ENCODE assay signal across 13 mouse cellular contexts in genomic region chr9:114544754-114545393, GRCm38 (mm10). TPM values are rescaled to one million over a fixed set of nuclear protein-coding genes. Genes with fewer than 3 reads are reported as not detected.
DNase-seq lines count a peak whose midpoint lies in the region; ATAC-seq and TF ChIP-seq lines count a peak whose summit lies in the region.
"Had no signal": no experiment of that assay in that cellular context is flagged by ENCODE, and none has a peak within 500 bp of the region (broad histone marks: within the 10 kb centered on the region; RNA-seq: fewer than 3 reads in every experiment).

No protein-coding gene starts in this region.

- H3K9me3 ChIP-seq in liver, embryonic 11.5 days (ENCODE audit: control insufficient read depth, low read length) = no peaks in the 10 kb centered on the region
- no peaks in the 10 kb centered on the region for H3K9me3 ChIP-seq in liver, postnatal 0 days (ENCODE audit: low read length)
- no peaks in the 10 kb centered on the region for H3K9me3 ChIP-seq in intestine, embryonic 16.5 days (ENCODE audit: control insufficient read depth, low read length)

- no peak overlapping the region for H3K4me3 ChIP-seq in liver, embryonic 11.5 days (ENCODE audit: low read depth, low read length)
- no peak overlapping the region for H3K4me3 ChIP-seq in liver, postnatal 0 days (ENCODE audit: low read depth, low read length)
- 0 out of 2 replicates have a peak overlapping the region, but pooled peaks have one; percentile 6 for H3K4me3 ChIP-seq in intestine, embryonic 16.5 days (ENCODE audit: low read length)

- peak; percentile 50 for DNase-seq in adrenal gland, postnatal 10 days
- no peak for DNase-seq in adrenal gland, adult 18-20 months (ENCODE audit: low spot score in 2 of 2)
- DNase-seq in liver, embryonic 11.5 days (ENCODE audit: low spot score) = no peak
- no peak for DNase-seq in liver, postnatal 0 days
- peak; percentile 43 for DNase-seq in lung, postnatal 36 days
- no peak for DNase-seq in spleen, postnatal 4 days (ENCODE audit: low spot score in 2 of 2)
- DNase-seq: gastrocnemius, postnatal 14 days; heart, postnatal 4 days had no signal

- H3K4me1 ChIP-seq in liver, embryonic 11.5 days (replicated peaks; ENCODE audit: control insufficient read depth, insufficient read depth, low read length) = peaks cover 52% of the 10 kb centered on the region
- peaks cover 39% of the 10 kb centered on the region for H3K4me1 ChIP-seq in liver, postnatal 0 days (ENCODE audit: insufficient read depth)
- H3K4me1 ChIP-seq in intestine, embryonic 16.5 days (ENCODE audit: control insufficient read depth, insufficient read depth, low read length) = peaks cover 57% of the 10 kb centered on the region

- H3K27me3 ChIP-seq in liver, embryonic 11.5 days (replicated peaks; ENCODE audit: control insufficient read depth, insufficient read depth, low read length) = no peaks in the 10 kb centered on the region
- H3K27me3 ChIP-seq in liver, postnatal 0 days (ENCODE audit: insufficient read depth, low read length) = no peaks in the 10 kb centered on the region
- no peaks in the 10 kb centered on the region for H3K27me3 ChIP-seq in intestine, embryonic 16.5 days (replicated peaks; ENCODE audit: control insufficient read depth, insufficient read depth, low read length)

- no peak for TF ChIP-seq CTCF in liver, postnatal 0 days (IDR thresholded peaks at IDR 0.05; ENCODE audit: low read depth)

- ATAC-seq in liver, embryonic 11.5 days (replicated peaks; ENCODE audit: low FRiP score) = no peak
- ATAC-seq in liver, postnatal 0 days = no peak
- no peak for ATAC-seq in intestine, embryonic 16.5 days
- no peak for ATAC-seq in monocyte, adult 5-6 weeks (replicated peaks; ENCODE audit: insufficient number of reproducible peaks, low FRiP score, low TSS enrichment, poor library complexity, severe bottlenecking)

- H3K4me2 ChIP-seq in liver, embryonic 11.5 days = no peak overlapping the region
- H3K4me2 ChIP-seq in liver, postnatal 0 days (ENCODE audit: low read depth, low read length) = no peak overlapping the region
- peak overlapping the region; percentile 50 for H3K4me2 ChIP-seq in intestine, embryonic 16.5 days (ENCODE audit: low read depth, low read length)

- peak overlapping the region; percentile 15; the same call in 1 of the 2 replicates for H3K27ac ChIP-seq in liver, embryonic 11.5 days (ENCODE audit: low read depth, low read length)
- no peak overlapping the region for H3K27ac ChIP-seq in liver, postnatal 0 days (ENCODE audit: low read depth)
- peak overlapping the region; percentile 68 for H3K27ac ChIP-seq in intestine, embryonic 16.5 days (ENCODE audit: low read length)

- WGBS in liver, embryonic 11.5 days = 44% methylated on average over 9 of the region's 9 CpGs
- WGBS in liver, postnatal 0 days (ENCODE audit: insufficient replicate concordance) = 65% methylated on average over 9 of the region's 9 CpGs
- 30% methylated on average over 9 of the region's 9 CpGs for WGBS in intestine, embryonic 16.5 days

- no peak overlapping the region for H3K9ac ChIP-seq in liver, embryonic 11.5 days (ENCODE audit: low read depth, low read length)
- H3K9ac ChIP-seq in liver, postnatal 0 days (replicated peaks) = no peak overlapping the region
- H3K9ac ChIP-seq in intestine, embryonic 16.5 days (ENCODE audit: low read depth, low read length) = no peak overlapping the region

- H3K36me3 ChIP-seq in liver, embryonic 11.5 days (ENCODE audit: control insufficient read depth, insufficient read depth, low read length) = no peaks in the 10 kb centered on the region
- no peaks in the 10 kb centered on the region for H3K36me3 ChIP-seq in liver, postnatal 0 days (replicated peaks; ENCODE audit: insufficient read depth, low read length)
- no peaks in the 10 kb centered on the region for H3K36me3 ChIP-seq in intestine, embryonic 16.5 days (ENCODE audit: control insufficient read depth, insufficient read depth, low read length)

- no peak for TF ChIP-seq EP300 in liver, postnatal 0 days (IDR thresholded peaks at IDR 0.05; ENCODE audit: low read depth)

RNA-seq across cellular contexts. Expression of gene Trim71, which starts 19.3 kb away (rescaled TPM):
- under 1 TPM in 1 of 2 experiments, not detected in 1; 0.09 TPM for total RNA-seq in adrenal gland, postnatal 10 days (2021)
- not detected for total RNA-seq in adrenal gland, adult 18-20 months (2021)
- polyA plus RNA-seq in liver, embryonic 11.5 days (2014; fragmentation: Nextera tagmentation; extraction: Ambion mirVana) = 2.6 and 3.1 TPM in 2 replicates
- polyA plus RNA-seq in liver, postnatal 0 days (2015; fragmentation: Nextera tagmentation; extraction: Ambion mirVana) = 0.05 and 0.06 TPM in 2 replicates
- 3.8 and 4.0 TPM in 2 replicates for polyA plus RNA-seq in intestine, embryonic 16.5 days (2015; fragmentation: Nextera tagmentation; extraction: Ambion mirVana)
- 0.10 TPM in 1 of 3 replicates, not detected in the others for total RNA-seq in monocyte, adult 5-6 weeks (2017)
- total RNA-seq: gastrocnemius, postnatal 14 days; heart, postnatal 4 days had no signal

RNA-seq across cellular contexts. Expression of gene C130032M10Rik, which starts 29.4 kb away (rescaled TPM):
- not detected for total RNA-seq in adrenal gland, postnatal 10 days (2021)
- not detected for total RNA-seq in adrenal gland, adult 18-20 months (2021)
- 0.30 TPM in 1 of 2 replicates, not detected in the other for polyA plus RNA-seq in liver, embryonic 11.5 days (2014; fragmentation: Nextera tagmentation; extraction: Ambion mirVana)
- not detected in 2 replicates for polyA plus RNA-seq in liver, postnatal 0 days (2015; fragmentation: Nextera tagmentation; extraction: Ambion mirVana)
- polyA plus RNA-seq in intestine, embryonic 16.5 days (2015; fragmentation: Nextera tagmentation; extraction: Ambion mirVana) = 0.32 TPM in 1 of 2 replicates, not detected in the other
- not detected in 3 replicates for total RNA-seq in monocyte, adult 5-6 weeks (2017)
- total RNA-seq: gastrocnemius, postnatal 14 days; heart, postnatal 4 days; layer of hippocampus, postnatal 10 days had no signal
- polyA plus RNA-seq: neural tube, embryonic 11.5 days; spleen, adult 2 months had no signal

RNA-seq across cellular contexts. Expression of gene Ccr4, which starts 40.2 kb away (rescaled TPM):
- total RNA-seq in adrenal gland, postnatal 10 days (2021) = under 1 TPM in 1 of 2 experiments, not detected in 1; 0.09 TPM
- not detected for total RNA-seq in adrenal gland, adult 18-20 months (2021)
- polyA plus RNA-seq in liver, embryonic 11.5 days (2014; fragmentation: Nextera tagmentation; extraction: Ambion mirVana) = not detected in 2 replicates
- not detected in 2 replicates for polyA plus RNA-seq in liver, postnatal 0 days (2015; fragmentation: Nextera tagmentation; extraction: Ambion mirVana)
- polyA plus RNA-seq in intestine, embryonic 16.5 days (2015; fragmentation: Nextera tagmentation; extraction: Ambion mirVana) = 1.9 and 2.5 TPM in 2 replicates
- total RNA-seq in monocyte, adult 5-6 weeks (2017) = 0.19 to 0.43 TPM (median 0.38 TPM) in 3 replicates
- total RNA-seq: gastrocnemius, postnatal 14 days; heart, postnatal 4 days; layer of hippocampus, postnatal 10 days had no signal
- polyA plus RNA-seq: neural tube, embryonic 11.5 days had no signal

Comparison
In these comparisons a context has a peak if more than half of its experiments do, and no peak if none do; other contexts are left out.
1. DNase-seq: peak in adrenal gland, postnatal 10 days (single experiment) and lung, postnatal 36 days (single experiment); none in adrenal gland, adult 18-20 months (0 of 2), liver, embryonic 11.5 days (single experiment), liver, postnatal 0 days (single experiment) and spleen, postnatal 4 days (0 of 2).